Mouse (Mus musculus): ENCODE data around the gene Gm5788. TPM values are rescaled to one million over a fixed set of nuclear protein-coding genes. Genes with fewer than 3 reads are reported as not detected.
"Not testable (repeated sequence)": the region's sequence is repeated elsewhere in the genome, so short reads cannot be mapped to it uniquely, and the experiment has no call there.

Gm5788 gene
- not detected in 2 replicates for polyA plus RNA-seq (2015; fragmentation: Nextera tagmentation; extraction: Ambion mirVana)

DNA sequence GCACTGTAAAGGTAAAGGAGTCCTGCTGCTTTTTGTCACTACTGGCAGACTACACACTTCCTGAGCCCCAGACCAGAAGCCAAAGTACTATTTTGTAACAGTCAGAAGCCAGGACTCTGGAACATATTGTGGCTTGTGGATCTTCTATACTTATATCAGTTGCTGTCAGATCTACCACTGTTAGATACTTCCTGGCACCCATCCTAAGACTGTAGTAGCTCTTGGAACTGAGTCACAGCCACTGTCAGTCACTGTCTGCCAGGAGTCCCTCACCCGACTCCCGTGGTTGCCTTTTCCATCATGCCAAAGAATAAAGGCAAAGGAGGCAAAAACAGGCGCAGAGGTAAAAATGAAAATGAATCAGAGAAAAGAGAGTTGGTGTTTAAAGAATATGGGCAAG is at the start of gene Gm5788:
Gene Gm5788 (plus strand): TSS at position 301 of the 400 bp plus-strand sequence.
- not testable (repeated sequence) for H3K27ac ChIP-seq (replicated peaks); H3K27me3 ChIP-seq (replicated peaks); H3K4me3 ChIP-seq; H3K9ac ChIP-seq; ATAC-seq (ENCODE audit: extremely low read depth, insufficient number of reproducible peaks, low FRiP score, low TSS enrichment); H3K4me2 ChIP-seq; H3K9me3 ChIP-seq; H3K4me1 ChIP-seq; H3K36me3 ChIP-seq
- WGBS: 77% methylated on average over 3 of the region's 3 CpGs

DNA sequence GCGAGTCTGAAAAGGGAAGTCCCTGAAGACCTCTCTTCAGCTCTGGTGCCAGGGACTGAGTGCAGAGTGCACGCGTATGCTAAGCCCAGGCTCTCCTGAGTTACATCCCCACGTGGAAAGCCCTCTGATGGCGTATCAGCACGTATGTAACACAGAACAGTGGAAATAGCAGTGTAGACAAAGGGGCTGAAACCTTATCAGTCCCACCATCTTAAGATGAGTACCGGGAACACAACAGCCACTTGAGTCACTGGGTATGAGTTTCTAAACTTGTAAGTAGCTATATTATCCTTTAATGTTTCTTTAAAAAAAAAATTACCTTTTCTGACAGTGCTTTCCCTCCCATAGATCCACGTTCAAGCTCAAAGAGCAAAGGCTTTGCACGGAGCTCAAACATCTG is 45.1 kb upstream of the Gm5788 start:
- 85% methylated on average over 9 of the region's 9 CpGs for WGBS
- Histone ChIP-seq H3K27ac (replicated peaks) (no peak overlapping the region), H3K4me2 (no peak overlapping the region), H3K9me3 (no peaks in the 10 kb centered on the region), H3K27me3 (replicated peaks) (no peaks in the 10 kb centered on the region), H3K36me3 (peaks cover 84% of the 10 kb centered on the region), H3K4me1 (peaks cover 8% of the 10 kb centered on the region), H3K4me3 (no peak overlapping the region), H3K9ac (no peak overlapping the region)
- no peak for ATAC-seq (ENCODE audit: extremely low read depth, insufficient number of reproducible peaks, low FRiP score, low TSS enrichment)

DNA sequence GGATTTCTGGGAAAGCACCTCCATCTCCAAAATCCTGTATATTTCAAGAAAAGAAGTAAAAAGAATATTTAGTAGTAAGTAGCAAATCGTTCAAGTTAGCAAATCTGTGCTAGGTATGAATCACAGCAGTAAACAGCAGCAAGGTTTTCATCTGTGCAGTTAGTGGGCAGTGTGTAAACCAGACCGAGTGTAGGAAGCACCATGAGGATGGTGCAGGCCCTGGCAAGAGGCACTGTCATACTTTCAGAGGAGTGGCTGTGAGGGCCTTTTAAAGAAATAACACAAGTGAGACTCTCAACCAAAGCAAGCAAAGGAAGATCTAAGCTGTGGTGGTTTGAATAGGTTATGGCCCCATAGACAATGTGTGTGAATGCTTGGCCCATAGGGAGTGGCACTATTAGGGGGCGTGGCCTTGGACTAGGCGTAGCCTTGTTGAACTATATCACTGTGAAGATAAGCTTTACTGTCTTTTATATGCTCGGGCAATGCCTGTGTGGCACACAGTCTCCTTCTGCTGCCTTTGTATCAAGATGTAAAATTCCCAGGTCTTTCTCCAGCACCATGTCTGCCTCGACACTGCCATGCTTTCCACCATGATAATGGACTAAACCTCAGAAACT is 29.7 kb upstream of the Gm5788 start:
- Histone ChIP-seq H3K36me3 (peaks cover 87% of the 10 kb centered on the region), H3K9me3 (no peaks in the 10 kb centered on the region), H3K27ac (replicated peaks) (no peak overlapping the region), H3K4me3 (no peak overlapping the region), H3K4me1 (peaks cover 4% of the 10 kb centered on the region), H3K4me2 (no peak overlapping the region), H3K9ac (no peak overlapping the region), H3K27me3 (replicated peaks) (no peaks in the 10 kb centered on the region)
- ATAC-seq (ENCODE audit: extremely low read depth, insufficient number of reproducible peaks, low FRiP score, low TSS enrichment): no peak
- 77% methylated on average over 6 of the region's 6 CpGs for WGBS

DNA sequence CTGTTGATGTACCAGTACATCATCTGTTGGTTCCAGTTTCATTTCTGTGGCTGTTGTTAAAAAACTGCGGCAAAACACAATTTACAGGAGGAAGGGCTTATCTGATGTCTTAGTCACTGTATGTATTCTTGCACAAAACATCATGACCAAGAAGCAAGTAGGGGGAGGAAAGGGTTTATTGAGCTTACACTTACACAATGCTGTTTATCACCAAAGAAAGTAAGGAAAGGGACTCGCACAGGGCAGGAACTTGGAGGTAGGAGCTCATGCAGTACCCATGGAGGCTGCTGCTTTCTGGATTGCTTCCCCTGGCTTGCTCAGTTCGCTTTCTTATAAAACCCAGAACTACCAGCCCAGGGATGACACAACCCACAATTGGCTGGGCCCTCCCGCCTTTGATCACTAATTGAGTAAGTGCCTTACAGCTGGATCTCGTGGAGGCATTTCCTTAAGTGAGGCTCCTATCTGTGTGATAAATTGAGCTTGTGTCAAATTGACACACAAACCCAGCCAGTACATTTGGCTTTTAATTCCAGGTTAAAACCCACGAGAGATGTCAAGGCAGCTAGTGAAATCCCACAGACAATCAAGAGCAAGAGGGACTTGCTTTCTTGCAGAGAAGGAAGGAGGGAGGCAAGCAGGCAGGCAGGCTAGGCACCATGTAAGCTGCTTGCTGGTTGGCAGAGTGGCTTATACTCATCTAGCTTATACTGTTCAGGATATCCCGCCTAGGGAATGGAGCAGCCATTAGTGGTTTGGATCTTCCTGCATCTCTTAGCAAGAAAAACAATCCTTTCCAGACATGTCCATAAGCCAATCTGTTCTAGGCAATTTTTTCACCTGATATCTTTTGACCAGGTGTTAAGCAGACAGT is 24.0 kb upstream of the Gm5788 start:
- peaks cover 34% of the 10 kb centered on the region for H3K36me3 ChIP-seq
- H3K9ac ChIP-seq: peak overlapping the region; percentile 91
- H3K27me3 ChIP-seq (replicated peaks): peaks cover 4% of the 10 kb centered on the region; the same call in 1 of the 2 replicates
- H3K4me2 ChIP-seq: peak overlapping the region; percentile 74
- no peaks in the 10 kb centered on the region for H3K9me3 ChIP-seq
- H3K4me1 ChIP-seq: peaks cover 21% of the 10 kb centered on the region
- H3K4me3 ChIP-seq: peak overlapping the region; percentile 77
- ATAC-seq (ENCODE audit: extremely low read depth, insufficient number of reproducible peaks, low FRiP score, low TSS enrichment): no peak
- 64% methylated on average over 7 of the region's 7 CpGs for WGBS
- no peak overlapping the region for H3K27ac ChIP-seq (replicated peaks)

DNA sequence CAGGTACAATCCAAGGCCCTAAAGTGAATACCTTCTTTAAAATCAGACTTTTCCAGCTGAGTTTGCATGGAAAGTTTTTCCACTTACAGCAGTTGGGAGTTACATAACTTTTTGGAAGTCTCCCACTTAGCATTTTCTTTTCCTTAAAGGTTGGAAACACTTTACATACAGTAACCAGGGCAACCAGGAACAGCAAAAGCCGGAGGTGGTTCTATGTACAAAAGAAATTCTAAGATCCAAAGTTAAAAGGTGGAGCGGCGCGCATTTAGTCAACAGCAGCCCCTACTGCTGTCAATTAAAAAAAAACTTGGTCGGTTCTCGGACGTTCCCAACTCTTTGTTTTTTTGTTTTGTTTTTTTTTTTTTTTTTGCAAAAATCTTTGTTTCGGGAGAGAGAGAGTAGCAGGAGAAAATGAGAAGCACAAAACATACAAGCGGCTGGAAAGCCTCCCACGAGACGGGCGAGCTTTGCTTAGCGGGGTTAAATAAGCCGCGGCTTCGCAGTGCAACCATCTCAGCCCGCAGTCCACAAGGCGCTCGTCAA is 23.0 kb upstream of the Gm5788 start:
- H3K4me2 ChIP-seq: peak overlapping the region; percentile 74
- peaks cover 29% of the 10 kb centered on the region for H3K36me3 ChIP-seq
- WGBS: 1% methylated on average over 19 of the region's 19 CpGs
- H3K27ac ChIP-seq (replicated peaks): peak overlapping the region; percentile 78
- peak overlapping the region; percentile 77 for H3K4me3 ChIP-seq
- peaks cover 19% of the 10 kb centered on the region for H3K4me1 ChIP-seq
- peak overlapping the region; percentile 91 for H3K9ac ChIP-seq
- H3K27me3 ChIP-seq (replicated peaks): peaks cover 4% of the 10 kb centered on the region; the same call in 1 of the 2 replicates
- no peak for ATAC-seq (ENCODE audit: extremely low read depth, insufficient number of reproducible peaks, low FRiP score, low TSS enrichment)
- no peaks in the 10 kb centered on the region for H3K9me3 ChIP-seq

DNA sequence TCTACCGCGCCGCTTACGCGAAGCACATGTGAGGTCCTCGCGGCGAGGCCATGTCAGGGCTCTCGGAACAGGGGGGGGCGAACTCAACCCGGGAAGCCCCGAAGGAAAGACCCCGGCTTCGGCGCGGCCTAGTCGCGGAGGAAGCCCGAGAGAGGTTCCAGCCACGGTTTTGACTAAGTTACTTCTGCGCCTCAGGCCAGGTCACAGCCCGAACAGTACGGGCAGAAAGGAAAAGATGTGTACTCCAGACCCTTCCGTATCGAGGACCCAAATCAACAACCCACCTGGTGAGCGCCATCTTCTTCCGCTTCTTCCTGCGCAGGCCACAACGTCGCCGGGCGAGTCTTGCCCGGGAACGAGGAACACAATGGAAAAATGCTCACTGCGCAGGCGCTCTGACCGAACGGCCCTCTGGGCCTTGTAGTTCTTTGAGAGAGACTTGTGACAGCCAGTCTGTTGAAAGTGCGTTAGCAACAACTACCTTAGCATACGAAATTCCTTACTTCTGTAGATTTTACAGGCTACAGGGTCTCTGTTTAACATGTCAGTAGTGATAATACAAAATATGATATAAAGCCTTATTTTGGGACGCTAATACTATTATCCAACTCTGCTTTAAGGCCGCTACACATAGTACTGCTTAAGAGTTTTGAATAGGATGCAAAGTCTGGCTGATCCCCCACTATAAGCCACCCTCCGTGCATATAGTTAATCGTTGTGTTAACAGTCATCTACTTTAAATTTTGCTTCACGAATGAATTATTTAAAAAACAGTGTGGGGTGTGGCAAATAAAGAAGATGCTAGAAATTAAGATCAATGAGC is 22.3 kb upstream of the Gm5788 start, which contains the start of gene Snw1:
Gene Snw1 (minus strand): TSS at position 311 of the 823 bp plus-strand sequence.
- peaks cover 19% of the 10 kb centered on the region for H3K4me1 ChIP-seq
- H3K4me2 ChIP-seq: peak within 1 kb of the TSS; percentile 74
- H3K27me3 ChIP-seq (replicated peaks): peaks cover 4% of the 10 kb centered on the region; the same call in 1 of the 2 replicates
- no peaks in the 10 kb centered on the region for H3K9me3 ChIP-seq
- H3K36me3 ChIP-seq: peaks cover 22% of the 10 kb centered on the region
- ATAC-seq (ENCODE audit: extremely low read depth, insufficient number of reproducible peaks, low FRiP score, low TSS enrichment): peak; percentile 88
- H3K4me3 ChIP-seq: peak within 1 kb of the TSS; percentile 77
- H3K9ac ChIP-seq: peak within 1 kb of the TSS; percentile 91
- WGBS: 3% methylated on average over 45 of the region's 45 CpGs
- peak within 1 kb of the TSS; percentile 78 for H3K27ac ChIP-seq (replicated peaks)

DNA sequence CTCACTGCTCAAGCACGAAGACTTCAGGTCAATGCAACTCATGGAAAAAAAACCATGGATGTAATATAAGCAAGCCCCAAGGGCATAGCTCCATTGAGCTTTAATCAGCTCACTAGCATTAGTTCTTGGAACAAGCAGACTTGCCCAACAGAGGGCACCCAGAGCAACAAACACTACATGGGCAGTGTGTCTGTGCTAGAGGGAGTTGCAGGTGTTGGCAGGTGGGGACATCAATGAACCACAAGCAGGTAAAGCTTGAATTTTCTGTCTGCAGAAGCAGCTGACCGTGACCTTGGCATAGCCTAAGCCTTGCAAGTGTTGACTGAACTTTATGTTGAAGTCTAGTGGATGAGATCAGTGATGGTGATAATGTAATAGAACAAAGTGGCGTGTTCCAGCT is 19.8 kb upstream of the Gm5788 start:
- WGBS: 69% methylated on average over 3 of the region's 3 CpGs
- H3K9me3 ChIP-seq: no peaks in the 10 kb centered on the region
- peaks cover 4% of the 10 kb centered on the region; the same call in 1 of the 2 replicates for H3K27me3 ChIP-seq (replicated peaks)
- H3K9ac ChIP-seq: no peak overlapping the region
- 0 out of 2 replicates have a peak, but pooled peaks cover 3% of the 10 kb centered on the region for H3K36me3 ChIP-seq
- H3K27ac ChIP-seq (replicated peaks): no peak overlapping the region
- H3K4me3 ChIP-seq: no peak overlapping the region
- H3K4me1 ChIP-seq: peaks cover 18% of the 10 kb centered on the region
- no peak for ATAC-seq (ENCODE audit: extremely low read depth, insufficient number of reproducible peaks, low FRiP score, low TSS enrichment)
- H3K4me2 ChIP-seq: no peak overlapping the region

DNA sequence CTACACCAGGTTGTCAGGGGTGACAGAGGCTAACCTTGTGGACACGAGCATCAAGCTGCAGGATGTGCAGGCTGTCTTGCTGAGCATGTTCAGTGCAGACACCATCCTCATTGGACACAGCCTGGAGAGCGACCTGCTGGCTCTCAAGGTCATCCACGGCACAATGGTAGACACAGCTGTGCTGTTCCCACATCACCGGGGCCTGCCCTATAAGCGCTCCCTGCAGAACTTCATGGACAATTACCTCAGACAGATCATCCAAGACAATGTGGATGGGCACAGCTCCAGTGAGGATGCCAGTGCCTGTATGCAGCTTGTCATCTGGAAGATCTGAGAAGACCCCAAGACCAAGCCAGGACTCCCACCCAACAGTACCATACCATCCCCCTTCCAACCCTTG is 12.0 kb upstream of the Gm5788 start:
- not testable (repeated sequence) for H3K9me3 ChIP-seq; H3K27me3 ChIP-seq (replicated peaks); H3K9ac ChIP-seq; H3K4me1 ChIP-seq; H3K4me2 ChIP-seq; H3K27ac ChIP-seq (replicated peaks); ATAC-seq (ENCODE audit: extremely low read depth, insufficient number of reproducible peaks, low FRiP score, low TSS enrichment); H3K36me3 ChIP-seq; H3K4me3 ChIP-seq
- 71% methylated on average over 5 of the region's 5 CpGs for WGBS

DNA sequence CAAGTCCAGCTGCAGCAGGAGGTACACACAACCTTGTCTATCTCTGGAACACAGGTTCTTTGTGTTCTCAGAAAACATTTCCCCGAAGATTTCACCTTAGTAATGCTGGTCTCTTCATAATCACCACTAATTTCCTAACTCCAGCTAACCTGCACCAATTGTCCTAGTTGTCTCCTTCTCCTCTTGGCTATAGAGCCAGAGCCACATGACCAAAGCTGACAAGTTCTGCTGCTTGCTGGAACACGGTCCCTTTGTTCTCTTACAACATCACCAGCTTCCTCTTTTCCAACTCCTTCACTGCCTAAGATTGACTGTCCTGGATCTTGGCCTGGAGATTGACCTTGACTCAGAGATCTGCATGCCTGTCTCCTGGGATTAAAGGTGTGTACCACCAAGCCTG is 5.8 kb upstream of the Gm5788 start:
- not testable (repeated sequence) for H3K4me1 ChIP-seq; H3K36me3 ChIP-seq; H3K27me3 ChIP-seq (replicated peaks); H3K9ac ChIP-seq; H3K9me3 ChIP-seq; H3K4me2 ChIP-seq; H3K4me3 ChIP-seq; ATAC-seq (ENCODE audit: extremely low read depth, insufficient number of reproducible peaks, low FRiP score, low TSS enrichment); H3K27ac ChIP-seq (replicated peaks)
- 58% methylated on average over 2 of the region's 2 CpGs for WGBS

DNA sequence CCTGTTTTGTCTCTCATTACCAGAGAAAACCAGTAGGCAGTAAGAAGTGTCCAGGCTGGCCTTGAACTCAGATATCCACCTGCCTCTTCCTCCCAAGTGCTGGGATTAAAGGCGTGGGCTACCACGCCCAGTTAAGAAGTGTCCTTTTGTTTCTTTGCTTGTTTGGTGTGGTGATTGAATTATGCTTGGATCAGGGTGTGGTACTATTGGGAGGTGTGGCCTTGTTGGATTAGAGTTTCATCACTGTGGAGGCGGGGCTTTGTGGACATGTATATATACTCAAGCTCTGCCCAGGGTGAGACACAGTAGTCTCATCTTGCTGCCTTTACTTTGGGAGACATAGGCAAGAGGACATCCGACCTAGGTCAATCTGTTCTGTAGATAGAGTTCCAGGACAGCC is 19.5 kb downstream of the Gm5788 start, which contains the start of gene Gm8300:
Gene Gm8300 (plus strand): TSS at position 301 of the 400 bp plus-strand sequence.
- WGBS: 67% methylated on average over 4 of the region's 4 CpGs
- not testable (repeated sequence) for H3K9ac ChIP-seq; H3K4me3 ChIP-seq; H3K27ac ChIP-seq (replicated peaks); H3K4me1 ChIP-seq; H3K27me3 ChIP-seq (replicated peaks); H3K36me3 ChIP-seq; H3K9me3 ChIP-seq; H3K4me2 ChIP-seq; ATAC-seq (ENCODE audit: extremely low read depth, insufficient number of reproducible peaks, low FRiP score, low TSS enrichment)

DNA sequence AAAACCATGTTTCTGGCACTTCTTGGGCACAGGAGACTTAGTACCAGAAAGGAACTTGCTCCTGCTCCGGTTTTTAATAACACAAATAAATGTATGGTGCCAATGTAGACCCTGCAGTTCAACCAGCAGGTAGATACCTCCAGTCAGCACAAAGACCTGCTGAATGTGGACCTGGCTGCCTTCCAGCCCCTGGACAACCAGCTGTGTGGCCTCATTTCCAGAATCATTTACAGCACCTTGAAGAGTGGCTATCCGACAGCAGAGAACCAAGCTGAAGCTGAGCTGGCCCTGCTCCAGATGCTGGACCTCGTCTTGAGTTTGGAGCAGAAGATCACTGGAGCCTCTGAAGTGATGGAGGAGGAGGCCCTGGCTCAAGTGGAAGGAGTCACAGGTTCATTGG is 25.1 kb downstream of the Gm5788 start:
- ATAC-seq (ENCODE audit: extremely low read depth, insufficient number of reproducible peaks, low FRiP score, low TSS enrichment); H3K36me3 ChIP-seq; H3K9me3 ChIP-seq; H3K27me3 ChIP-seq (replicated peaks); H3K27ac ChIP-seq (replicated peaks); H3K9ac ChIP-seq; H3K4me2 ChIP-seq; H3K4me3 ChIP-seq; H3K4me1 ChIP-seq: not testable (repeated sequence)
- WGBS: 53% methylated on average over 3 of the region's 3 CpGs

Measured in heart, embryonic 13.5 days (tissue).